Mouse (Mus musculus) urinary bladder, postnatal 36 days (tissue): ENCODE data around the gene Rhox1.
"Not testable (repeated sequence)": the region's sequence is repeated elsewhere in the genome, so short reads cannot be mapped to it uniquely, and the experiment has no call there.

Experiments used
- DNase-seq, 2 experiments: peaks; one replicate each; pipeline ENCODE4 v3.0.0; 2022; ENCODE audit warnings: low spot score in 2 of 2, mixed read lengths in 1 of 2

Rhox1 gene

DNA sequence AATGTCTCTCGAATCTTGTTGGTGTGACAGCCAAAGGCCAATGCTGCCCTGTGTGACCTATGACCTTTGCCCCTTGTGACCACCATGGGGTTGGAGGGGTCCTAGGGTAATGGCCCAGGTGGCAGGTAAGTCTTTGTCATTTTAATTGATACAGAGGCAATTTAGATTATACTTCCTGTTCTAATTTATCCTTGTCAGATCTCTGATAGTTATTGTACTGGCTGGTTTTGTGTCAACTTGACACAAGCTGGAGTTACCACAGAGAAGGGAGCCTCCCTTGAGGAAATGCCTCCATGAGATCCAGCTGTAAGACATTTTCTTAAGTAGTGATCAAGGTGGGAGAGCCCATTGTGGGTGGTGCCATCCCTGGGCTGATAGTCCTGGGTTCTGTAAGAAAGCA, at the start of gene Rhox1:
Rhox1 (minus strand) TSS at position 101 of the 400 bp plus-strand sequence.
- DNase-seq = not testable (repeated sequence)

DNA sequence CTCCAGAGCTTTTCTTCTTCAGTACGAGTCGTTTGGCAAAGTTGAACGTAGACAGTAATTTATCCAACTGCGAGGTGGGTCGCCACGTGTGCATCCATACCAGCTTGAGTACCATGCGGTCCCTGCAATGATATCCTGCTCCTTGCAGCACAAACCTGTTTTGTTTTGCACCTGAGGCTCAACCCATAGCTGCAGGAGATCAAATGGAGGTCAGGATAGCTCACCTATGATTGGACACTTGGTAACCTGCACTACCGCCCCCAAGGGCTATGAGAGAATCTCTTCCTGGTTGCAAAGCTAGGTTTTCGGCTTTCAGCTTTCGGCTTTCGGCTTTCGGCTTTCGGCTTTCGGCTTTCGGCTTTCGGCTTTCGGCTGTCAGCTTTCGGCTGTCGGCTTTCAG, 43.0 kb upstream of the Rhox1 start, which contains the start of gene Rhox4a:
Rhox4a (plus strand) TSS at position 301 of the 400 bp plus-strand sequence.
- DNase-seq = not testable (repeated sequence)

GRCm38 (mm10) chrX:37249619-37250018, 27.6 kb upstream of the Rhox1 start, which contains the start of gene Rhox3a:
Rhox3a (plus strand) TSS chrX:37249919.
- not testable (repeated sequence) for DNase-seq

GRCm38 (mm10) chrX:37244676-37245075, 22.6 kb upstream of the Rhox1 start, which contains the start of gene Rhox2a:
Rhox2a (plus strand) TSS chrX:37244976.
- DNase-seq = not testable (repeated sequence)

DNA sequence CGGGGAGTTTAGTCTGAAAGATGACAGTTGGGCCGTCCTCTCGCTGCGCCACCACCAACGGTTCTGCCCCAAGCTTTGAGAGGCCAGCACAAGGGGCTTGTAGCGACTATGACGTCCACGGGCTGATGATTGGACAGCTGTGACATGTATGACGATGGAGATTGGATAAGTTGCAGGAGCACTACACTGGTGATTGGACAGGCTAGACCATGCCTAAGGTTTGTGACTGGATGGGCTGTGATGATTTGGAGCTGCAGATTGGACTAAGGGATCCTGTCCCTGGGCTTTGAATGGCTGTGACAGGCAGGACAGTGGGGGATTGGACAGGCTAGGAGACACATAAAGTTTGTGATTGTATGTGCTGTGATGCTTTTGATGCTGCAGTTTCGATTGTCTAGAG, 11.1 kb downstream of the Rhox1 start, which contains the start of gene Gm9:
Gm9 (minus strand) TSS at position 101 of the 400 bp plus-strand sequence.
- DNase-seq = no peak

DNA sequence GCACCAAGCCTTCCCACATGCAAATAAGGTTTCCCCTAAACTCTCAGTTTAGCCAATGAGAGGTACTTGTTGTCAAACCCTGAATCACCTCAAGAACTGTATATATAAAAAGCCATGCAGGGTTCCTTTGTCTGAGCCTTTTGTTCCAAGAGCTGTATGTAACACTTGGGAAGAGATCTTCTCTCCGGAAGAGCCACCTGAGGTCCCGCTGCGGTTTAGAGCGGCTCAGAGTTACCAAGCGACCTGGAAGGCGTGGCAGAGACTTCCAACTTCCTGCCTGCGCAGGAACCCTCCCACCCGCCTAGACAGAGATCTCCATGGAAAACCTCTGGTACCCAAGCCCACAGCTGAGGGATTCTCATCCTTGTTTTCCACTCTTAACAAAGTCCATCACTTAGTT, 23.4 kb downstream of the Rhox1 start:
- no peak for DNase-seq

DNA sequence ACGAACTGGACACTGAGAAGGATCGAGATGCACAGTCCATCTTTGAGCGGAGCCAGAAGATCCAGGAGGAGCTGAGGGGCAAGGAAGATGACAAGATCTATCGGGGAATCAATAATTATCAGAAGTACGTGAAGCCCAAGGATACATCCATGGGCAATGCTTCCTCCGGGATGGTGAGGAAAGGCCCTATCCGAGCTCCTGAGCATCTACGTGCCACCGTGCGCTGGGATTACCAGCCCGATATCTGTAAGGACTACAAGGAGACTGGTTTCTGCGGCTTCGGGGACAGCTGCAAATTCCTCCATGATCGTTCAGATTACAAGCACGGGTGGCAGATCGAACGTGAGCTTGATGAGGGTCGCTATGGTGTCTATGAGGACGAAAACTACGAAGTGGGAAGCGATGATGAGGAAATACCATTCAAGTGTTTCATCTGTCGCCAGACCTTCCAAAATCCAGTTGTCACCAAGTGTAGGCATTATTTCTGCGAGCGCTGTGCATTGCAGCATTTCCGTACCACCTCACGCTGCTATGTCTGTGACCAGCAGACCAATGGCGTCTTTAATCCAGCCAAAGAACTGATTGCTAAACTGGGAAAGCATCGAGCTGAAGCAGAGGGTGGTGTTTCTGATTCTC, 30.2 kb downstream of the Rhox1 start:
- DNase-seq = peak in 1 of 2 experiments; percentile 0

- DNase-seq = peak; percentile 72 to 78
These were observed 30.8 kb downstream of the Rhox1 start, which contains the start of the genes Ndufa1 and Rnf113a1 for GRCm38 (mm10) chrX:37191105-37191743. Ndufa1 (minus strand) TSS chrX:37191163. Rnf113a1 (plus strand) TSS chrX:37191245.

DNA sequence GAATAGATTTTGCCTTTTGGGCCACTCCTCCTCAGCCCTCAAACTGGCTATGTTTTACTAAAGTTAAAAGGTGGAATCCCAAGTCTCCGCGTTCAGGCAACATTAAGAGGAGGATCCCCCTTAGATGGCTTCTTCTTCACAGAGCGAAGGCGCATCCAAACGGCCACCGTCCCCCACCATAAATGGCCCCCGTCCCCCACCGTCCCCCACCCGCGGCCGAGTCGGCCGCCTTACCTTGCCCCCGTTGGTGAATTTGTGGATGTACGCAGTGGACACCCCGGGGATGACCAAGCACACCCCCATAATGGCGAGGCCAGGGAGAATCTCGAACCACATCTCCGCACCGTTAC, 31.3 kb downstream of the Rhox1 start:
- no peak for DNase-seq

DNA sequence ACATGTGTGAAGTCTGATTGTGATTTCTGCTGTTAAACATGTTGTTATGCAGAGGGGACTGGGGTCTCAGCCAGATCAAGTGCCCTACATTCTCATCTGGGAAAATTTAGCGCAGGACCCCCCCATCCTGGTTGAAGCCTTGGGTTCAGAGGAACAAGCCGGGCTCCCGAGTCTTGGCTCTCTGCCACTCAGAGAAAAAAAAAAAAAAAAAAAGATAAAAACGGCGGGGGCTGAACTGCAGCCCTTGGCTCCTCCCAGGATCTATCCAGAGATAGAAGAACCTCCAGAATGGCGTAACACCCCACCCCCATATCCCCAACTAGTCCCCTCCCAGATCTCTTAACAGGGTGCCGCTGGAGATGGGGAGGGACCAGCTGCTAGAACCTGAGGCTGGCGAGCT, 37.7 kb downstream of the Rhox1 start:
- DNase-seq = not testable (repeated sequence)

GRCm38 (mm10) chrX:37168742-37169141, 53.3 kb downstream of the Rhox1 start, which contains the start of gene Akap14:
Akap14 (minus strand) TSS chrX:37168842.
- DNase-seq = no peak

GRCm38 (mm10) chrX:37167085-37167484, 55.0 kb downstream of the Rhox1 start:
- DNase-seq = peak in 1 of 2 experiments; percentile 8
